Mouse (Mus musculus) G1E (cell line): ENCODE results near the gene Mybph.

ENCODE experiments used
- CTCF ChIP-seq: IDR thresholded peaks from 2 replicates; pipeline ENCODE4 v1.5.1; 2012; ENCODE audit warnings: low read depth, low read length, inconsistent platforms, mixed read lengths
- GATA1 ChIP-seq: IDR thresholded peaks from 2 replicates; pipeline ENCODE4 v1.6.1; 2012; ENCODE audit warnings: borderline replicate concordance, low read length, inconsistent platforms, mixed read lengths
- GATA2 ChIP-seq: IDR thresholded peaks from 2 replicates; pipeline ENCODE4 v1.6.1; 2012; ENCODE audit warnings: low read depth, low read length, inconsistent platforms, borderline replicate concordance
- POLR2AphosphoS5 ChIP-seq: IDR thresholded peaks from 2 replicates; pipeline ENCODE4 v1.6.1; 2012; ENCODE audit warnings: low read depth, low read length, inconsistent platforms; ENCODE audit not compliant: insufficient replicate concordance
- TAL1 ChIP-seq: conservative IDR thresholded peaks from 2 replicates; pipeline ENCODE4 v1.6.1; 2012; ENCODE audit warnings: low read depth, low read length, inconsistent platforms, mixed read lengths

DNA sequence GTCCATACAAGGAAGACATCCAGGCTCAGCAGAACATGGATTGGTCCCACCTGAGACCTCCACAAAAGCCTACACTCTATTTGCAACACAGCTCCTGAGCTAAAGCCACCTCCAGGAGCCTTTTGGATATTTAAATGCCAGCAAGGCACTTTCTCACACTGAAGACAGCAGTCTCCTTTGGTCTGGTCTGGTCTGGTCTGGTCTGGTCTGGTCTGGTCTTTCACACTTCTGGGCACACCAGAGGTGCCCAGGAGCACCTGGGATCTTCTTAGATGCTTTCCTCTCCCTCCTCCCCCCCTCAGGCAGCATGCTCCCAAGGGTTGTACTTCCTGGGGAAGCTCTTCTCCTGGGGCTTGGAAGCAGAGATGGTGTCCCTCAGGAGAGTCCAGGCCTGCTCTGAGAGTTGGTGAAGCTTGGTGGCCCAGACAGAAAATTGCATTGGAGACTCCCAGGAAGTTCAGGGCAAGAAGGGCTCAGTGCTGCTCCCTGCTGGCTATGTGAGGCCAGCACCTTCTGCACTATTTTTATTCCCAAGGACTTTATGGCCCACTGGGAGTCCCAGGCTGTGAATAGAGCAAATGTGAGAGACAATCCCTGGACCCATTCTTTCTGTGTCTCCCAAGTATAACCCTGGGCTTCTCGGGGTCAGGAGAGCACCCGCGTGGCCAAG is 8.6 kb downstream of the Mybph start:
- TF ChIP-seq CTCF (peak; percentile 50), GATA1 (no peak), TAL1 (no peak), POLR2AphosphoS5 (no peak), GATA2 (no peak)
